Mouse (Mus musculus) forebrain, postnatal 0 days (tissue): ENCODE data around the gene Rbm17. TPM values are rescaled to one million over a fixed set of nuclear protein-coding genes. Genes with fewer than 3 reads are reported as not detected.

Source experiments
- ATAC-seq: fragments of 200-750 bp; cut with Nextera tagmentation; 2 replicates; pipeline ENCODE4 v1.8.0; 2017; ENCODE audit warnings: mild to moderate bottlenecking, moderate library complexity
- DNase-seq: peaks from one replicate; pipeline ENCODE4 v3.0.0-alpha.2; 2015
- H3K27ac ChIP-seq: fragments of 300-500 bp; sonication (generic); 2 replicates; pipeline ENCODE4 v1.5.1; 2014; ENCODE audit warnings: low read depth, mild to moderate bottlenecking, antibody characterized with exemption, low read length, moderate library complexity, mixed read lengths
- H3K27me3 ChIP-seq: fragments of 300-500 bp; sonication (generic); 2 replicates; pipeline ENCODE4 v1.6.1; 2014; ENCODE audit warnings: mild to moderate bottlenecking, low read length, mixed read lengths; ENCODE audit not compliant: insufficient read depth
- H3K36me3 ChIP-seq: fragments of 300-500 bp; sonication (generic); 2 replicates; pipeline ENCODE4 v1.6.1; 2014; ENCODE audit warnings: mild to moderate bottlenecking, moderate library complexity; ENCODE audit not compliant: insufficient read depth
- H3K4me1 ChIP-seq: fragments of 300-500 bp; sonication (generic); 2 replicates; pipeline ENCODE4 v1.6.1; 2014; ENCODE audit warnings: antibody characterized with exemption; ENCODE audit not compliant: insufficient read depth
- H3K4me2 ChIP-seq: fragments of 300-500 bp; sonication (generic); 2 replicates; pipeline ENCODE4 v1.6.1; 2014; ENCODE audit warnings: low read depth, mild to moderate bottlenecking, moderate library complexity
- H3K4me3 ChIP-seq: fragments of 300-500 bp; sonication (generic); 2 replicates; pipeline ENCODE4 v1.5.1; 2014; ENCODE audit warnings: low read depth, low read length, mixed read lengths
- H3K9ac ChIP-seq: fragments of 300-500 bp; sonication (generic); 2 replicates; pipeline ENCODE4 v1.6.1; 2014; ENCODE audit warnings: mild to moderate bottlenecking
- H3K9me3 ChIP-seq: fragments of 300-500 bp; sonication (generic); 2 replicates; pipeline ENCODE4 v1.6.1; 2016; ENCODE audit warnings: low read length
- CTCF ChIP-seq: sonication (generic); IDR thresholded peaks from 2 replicates; pipeline ENCODE4 v1.5.1; 2016; ENCODE audit warnings: antibody characterized with exemption, control low read depth, low read depth
- WGBS: fragments of 180-500 bp; shearing (Covaris S2); extraction: QIAGEN DNeasy Blood & Tissue Kit; methylation state at CpG from one replicate; pipeline ENCODE4 v1.1.7; 2014; 5-methylcytosine and 5-hydroxymethylcytosine counted together
- polyA plus RNA-seq: library from polyadenylated mRNA; unstranded; fragments of >200 nt; fragmentation: Nextera tagmentation; extraction: Ambion mirVana; gene quantifications from 2 replicates; pipeline ENCODE4 v1.2.1, GENCODE M21; 2015
- total RNA-seq: library from RNA; depleted of rRNA; stranded (reverse); fragments of >200 nt; gene quantifications from 2 replicates; pipeline ENCODE4 v1.2.3, GENCODE M21; 2014

The Rbm17 gene
- total and polyA plus RNA-seq, 2 experiments from 2014 or later = 95.4 to 130 TPM

GRCm38 (mm10) chr2:11571004-11571535, 32.9 kb downstream of the Rbm17 start:
- no peak for ATAC-seq
- Histone ChIP-seq H3K4me2 (no peak overlapping the region), H3K27ac (no peak overlapping the region), H3K4me3 (no peak overlapping the region), H3K27me3 (no peaks in the 10 kb centered on the region), H3K9me3 (no peaks in the 10 kb centered on the region), H3K4me1 (no peaks in the 10 kb centered on the region), H3K9ac (no peak overlapping the region), H3K36me3 (no peaks in the 10 kb centered on the region)
- no peak for DNase-seq
- 41% methylated on average over 6 of the region's 6 CpGs for WGBS
- no peak for TF ChIP-seq CTCF

DNA sequence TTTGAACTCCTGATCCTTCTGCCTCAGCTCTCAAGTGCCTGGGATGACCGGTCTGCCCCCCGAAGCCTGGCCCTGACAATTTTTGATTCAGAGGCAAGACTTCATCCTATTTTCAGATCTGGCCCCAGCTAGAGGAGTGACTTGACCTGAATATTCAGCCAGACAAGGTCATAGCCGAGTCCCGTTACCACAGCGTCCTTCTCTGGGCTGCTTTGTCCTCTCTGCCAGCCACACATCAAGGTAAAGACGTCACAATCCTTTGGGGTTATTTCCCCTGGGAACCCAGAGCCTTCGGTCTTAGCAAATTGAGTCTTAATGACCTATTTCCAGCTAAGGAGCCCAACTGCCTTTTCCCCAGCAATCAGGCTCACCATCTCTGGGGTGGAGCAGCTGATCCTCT, 35.5 kb downstream of the Rbm17 start:
- no peak overlapping the region for H3K27ac ChIP-seq
- TF ChIP-seq CTCF = no peak
- H3K36me3 ChIP-seq = no peaks in the 10 kb centered on the region
- WGBS = 87% methylated on average over 7 of the region's 7 CpGs
- no peak for ATAC-seq
- no peak for DNase-seq
- H3K4me2 ChIP-seq = no peak overlapping the region
- no peaks in the 10 kb centered on the region for H3K9me3 ChIP-seq
- no peak overlapping the region for H3K4me3 ChIP-seq
- H3K9ac ChIP-seq = no peak overlapping the region
- H3K4me1 ChIP-seq = no peaks in the 10 kb centered on the region
- no peaks in the 10 kb centered on the region for H3K27me3 ChIP-seq

- ATAC-seq (no peak), DNase-seq (no peak)
- peak; percentile 50 for TF ChIP-seq CTCF
- Histone ChIP-seq H3K4me3 (no peak overlapping the region), H3K27ac (no peak overlapping the region), H3K4me2 (no peak overlapping the region), H3K9me3 (no peaks in the 10 kb centered on the region), H3K9ac (no peak overlapping the region), H3K27me3 (no peaks in the 10 kb centered on the region), H3K4me1 (no peaks in the 10 kb centered on the region), H3K36me3 (no peaks in the 10 kb centered on the region)
- WGBS = 60% methylated on average over 4 of the region's 4 CpGs
Measured at GRCm38 (mm10) chr2:11567781-11568362, 36.1 kb downstream of the Rbm17 start.

DNA sequence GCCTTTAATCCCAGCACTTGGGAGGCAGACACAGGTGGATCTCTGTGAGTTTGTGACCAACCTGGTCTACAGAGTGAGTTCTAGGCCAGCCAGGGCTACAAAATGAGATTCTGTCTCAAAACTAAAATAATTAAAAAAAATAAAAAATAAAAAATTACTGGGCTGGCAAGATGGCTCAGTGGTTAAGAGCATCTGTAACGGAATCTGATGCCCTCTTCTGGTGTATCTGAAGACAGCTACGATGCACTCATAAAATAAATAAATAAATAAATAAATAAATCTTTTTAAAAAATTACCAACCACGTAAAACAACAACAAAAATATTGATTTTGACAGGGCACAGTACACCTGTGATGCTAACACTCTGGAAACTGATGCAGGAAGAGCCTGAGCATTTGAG, 37.1 kb downstream of the Rbm17 start:
- Histone ChIP-seq H3K9ac (no peak overlapping the region), H3K27me3 (no peaks in the 10 kb centered on the region), H3K4me1 (no peaks in the 10 kb centered on the region), H3K27ac (no peak overlapping the region), H3K36me3 (no peaks in the 10 kb centered on the region), H3K9me3 (no peaks in the 10 kb centered on the region), H3K4me3 (no peak overlapping the region), H3K4me2 (no peak overlapping the region)
- 87% methylated on average over 3 of the region's 3 CpGs for WGBS
- ATAC-seq = no peak
- DNase-seq = no peak
- TF ChIP-seq CTCF = no peak

DNA sequence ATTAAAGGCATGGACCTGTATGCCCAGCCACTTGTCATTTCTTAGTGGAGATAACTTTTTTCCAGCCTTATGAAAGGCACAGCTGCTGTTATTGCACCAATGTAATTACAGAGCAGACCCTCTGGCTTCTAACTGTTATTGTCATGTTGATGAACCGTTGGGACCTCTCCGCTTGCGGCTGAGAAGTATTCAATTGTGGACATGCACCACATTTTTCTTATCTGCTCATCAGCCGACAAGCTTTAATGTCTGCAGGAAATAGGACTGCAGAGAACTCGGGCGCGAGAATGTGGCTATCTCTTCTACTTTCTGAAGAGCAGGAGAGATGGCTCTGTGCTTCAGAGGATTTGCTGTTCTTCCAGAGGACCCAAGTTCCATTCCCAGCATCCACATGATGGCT, 37.7 kb downstream of the Rbm17 start:
- 57% methylated on average over 7 of the region's 7 CpGs for WGBS
- no peak overlapping the region for H3K27ac ChIP-seq
- no peak for TF ChIP-seq CTCF
- H3K4me2 ChIP-seq = no peak overlapping the region
- H3K4me1 ChIP-seq = no peaks in the 10 kb centered on the region
- no peak overlapping the region for H3K9ac ChIP-seq
- H3K27me3 ChIP-seq = no peaks in the 10 kb centered on the region
- H3K36me3 ChIP-seq = no peaks in the 10 kb centered on the region
- no peak overlapping the region for H3K4me3 ChIP-seq
- DNase-seq (no peak), ATAC-seq (no peak)
- H3K9me3 ChIP-seq = no peaks in the 10 kb centered on the region

GRCm38 (mm10) chr2:11564768-11565167, 39.2 kb downstream of the Rbm17 start:
- Histone ChIP-seq H3K4me1 (no peaks in the 10 kb centered on the region), H3K9me3 (no peaks in the 10 kb centered on the region), H3K27me3 (no peaks in the 10 kb centered on the region), H3K36me3 (no peaks in the 10 kb centered on the region), H3K27ac (no peak overlapping the region), H3K4me3 (no peak overlapping the region), H3K9ac (no peak overlapping the region), H3K4me2 (no peak overlapping the region)
- WGBS = 85% methylated on average over 6 of the region's 6 CpGs
- DNase-seq (no peak), ATAC-seq (no peak)
- TF ChIP-seq CTCF = no peak

- H3K36me3 ChIP-seq = no peaks in the 10 kb centered on the region
- no peak overlapping the region for H3K4me3 ChIP-seq
- no peak for TF ChIP-seq CTCF
- H3K9ac ChIP-seq = no peak overlapping the region
- DNase-seq (no peak), ATAC-seq (no peak)
- H3K4me1 ChIP-seq = no peaks in the 10 kb centered on the region
- no peaks in the 10 kb centered on the region for H3K27me3 ChIP-seq
- no peak overlapping the region for H3K4me2 ChIP-seq
- WGBS = 91% methylated on average over 17 of the region's 17 CpGs
- no peaks in the 10 kb centered on the region for H3K9me3 ChIP-seq
- no peak overlapping the region for H3K27ac ChIP-seq
Measured at GRCm38 (mm10) chr2:11563256-11563655, 40.7 kb downstream of the Rbm17 start.
